Mouse (Mus musculus) erythroblast, adult 5-6 weeks (primary cell): ENCODE measurements around the gene Olfr113. TPM values are rescaled to one million over a fixed set of nuclear protein-coding genes. Genes with fewer than 3 reads are reported as not detected.
"Not testable (repeated sequence)": the region's sequence is repeated elsewhere in the genome, so short reads cannot be mapped to it uniquely, and the experiment has no call there.

Experiments
- ATAC-seq: replicated peaks from 2 replicates; pipeline ENCODE4 v1.8.0; 2016; ENCODE audit warnings: moderate number of reproducible peaks, mild to moderate bottlenecking, moderate TSS enrichment, inconsistent platforms; ENCODE audit not compliant: poor library complexity, low FRiP score, severe bottlenecking
- total RNA-seq, 2 experiments: library from RNA; stranded (forward) in 1 of 2; stranded (reverse) in 1 of 2; fragments of 150-400 nt in 1 of 2; fragments of 200-764, 138-1000 nt in 1 of 2; gene quantifications; 2 replicates each; pipeline versions ENCODE4 v1.2.3 to v1.2.4; 2015 to 2017; ENCODE audit warnings: low replicate concordance in 2 of 2

The Olfr113 gene
- not detected in 2 replicates for total RNA-seq (2015; ENCODE audit: low replicate concordance)
- total RNA-seq (2017; ENCODE audit: low replicate concordance), result not detected in 2 replicates

DNA sequence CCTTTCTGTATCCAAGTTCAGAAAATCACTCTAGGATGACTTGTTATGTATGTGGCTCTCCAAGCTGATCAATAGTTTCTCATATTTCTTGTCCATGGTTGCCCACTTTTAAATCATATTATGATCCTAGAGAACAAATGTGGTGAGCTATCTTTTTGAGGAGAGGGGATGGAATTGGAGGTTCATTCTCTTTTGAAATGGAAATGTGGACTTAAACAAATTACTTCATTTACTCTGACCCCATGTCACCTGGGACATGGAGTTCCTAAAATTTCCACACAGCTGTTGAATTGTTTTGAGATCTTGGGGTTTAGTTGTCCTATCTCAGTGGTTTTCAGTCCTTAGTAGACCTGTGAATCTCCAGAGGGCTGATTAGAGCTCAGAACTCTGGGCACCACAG, at the start of gene Olfr113:
Gene Olfr113 (minus strand): TSS at position 101 of the 400 bp plus-strand sequence.
- ATAC-seq, result no peak

DNA sequence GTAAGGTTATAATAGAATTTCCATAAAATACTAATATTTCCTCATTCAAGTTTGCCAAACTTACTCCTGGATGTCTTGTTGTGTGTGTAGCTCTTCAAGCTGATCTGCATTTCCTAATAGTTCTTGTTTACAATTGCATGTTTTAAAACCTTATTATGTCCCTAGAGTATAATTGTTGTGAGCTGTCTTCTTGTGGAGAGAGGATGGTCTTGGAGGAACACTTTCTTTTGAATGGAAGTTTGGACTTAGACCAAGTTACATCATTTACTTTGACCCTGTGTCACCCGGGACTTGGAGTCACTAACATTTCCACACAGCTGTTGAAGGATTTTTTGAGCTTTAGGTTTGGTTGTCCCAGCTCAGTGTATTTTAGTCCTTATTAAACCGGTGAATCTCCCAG, 49.5 kb upstream of the Olfr113 start, which contains the start of the genes Olfr115 and Olfr116:
Gene Olfr115 (minus strand): TSS at position 101 of the 400 bp plus-strand sequence.
Gene Olfr116 (minus strand): TSS at position 191 of the 400 bp plus-strand sequence.
- ATAC-seq, result no peak

DNA sequence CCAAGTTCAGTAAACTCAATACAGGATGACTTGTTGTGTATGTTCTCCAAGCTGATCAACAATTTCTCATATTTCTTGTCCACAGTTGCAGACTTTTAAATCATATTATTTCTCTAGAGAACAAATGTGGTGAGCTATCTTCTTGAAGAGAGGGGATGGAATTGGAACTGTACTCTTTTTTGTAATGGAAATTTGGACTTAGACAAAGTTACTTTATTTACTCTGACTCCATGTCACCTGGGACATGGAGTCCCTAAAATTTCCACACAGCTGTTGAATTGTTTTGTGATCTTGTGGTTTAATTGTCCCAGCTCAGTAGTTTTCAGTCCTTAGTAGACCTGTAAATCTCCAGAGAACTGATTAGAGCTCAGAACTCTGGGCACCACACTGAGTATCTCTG, 15.2 kb upstream of the Olfr113 start, which contains the start of gene Olfr114:
Gene Olfr114 (minus strand): TSS at position 101 of the 400 bp plus-strand sequence.
- ATAC-seq, result no peak

DNA sequence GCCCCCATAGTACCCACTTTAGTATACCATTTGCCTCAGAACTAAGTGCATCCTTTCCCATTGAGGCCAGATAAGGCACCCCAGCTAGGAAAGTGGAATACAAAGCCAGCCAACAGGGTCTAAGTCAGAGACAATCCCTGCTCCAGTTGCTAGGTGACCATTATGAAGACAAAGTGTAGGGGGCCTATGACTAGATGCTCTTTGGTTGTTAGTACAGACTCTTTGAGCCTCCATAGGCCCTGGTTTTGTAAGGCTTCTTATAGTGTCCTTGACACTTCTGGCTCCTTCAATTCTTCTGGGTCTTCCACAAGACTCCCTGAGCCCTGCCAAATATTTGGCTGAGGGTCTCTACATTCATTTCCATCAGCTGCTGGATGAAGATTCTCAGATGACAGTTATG, 8.1 kb downstream of the Olfr113 start, which contains the start of gene Olfr112:
Gene Olfr112 (minus strand): TSS at position 101 of the 400 bp plus-strand sequence.
- no peak for ATAC-seq

DNA sequence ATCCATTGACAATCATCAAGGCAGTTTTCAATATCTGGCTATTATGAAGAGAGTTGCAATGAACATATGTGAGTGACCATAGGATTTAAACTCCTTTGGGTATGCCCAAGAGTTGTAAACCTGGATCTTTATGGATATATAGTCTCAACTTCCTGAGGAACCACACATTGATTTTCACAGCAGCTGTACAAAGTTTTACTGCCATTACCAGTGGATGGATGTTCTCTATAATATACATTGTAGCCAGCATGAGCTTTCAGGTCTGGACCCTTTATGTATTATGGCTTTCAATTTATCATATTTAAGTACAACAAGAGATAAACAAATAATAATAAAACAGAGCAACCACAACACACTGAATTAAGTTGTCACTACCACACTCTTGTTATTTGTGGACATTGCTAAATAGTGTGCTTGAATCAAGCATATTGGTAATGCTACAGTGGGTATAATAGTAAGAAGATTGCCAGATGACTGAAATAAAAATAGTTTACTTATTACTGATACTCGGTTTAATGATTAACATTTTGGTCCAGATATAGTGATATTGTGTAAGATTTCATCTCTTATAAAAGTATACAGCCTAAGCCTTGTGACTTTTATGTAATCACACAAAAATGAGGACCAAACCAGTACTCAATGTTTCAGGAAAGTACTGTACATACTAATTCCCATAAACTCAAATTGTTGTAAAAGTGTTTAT, 18.4 kb downstream of the Olfr113 start:
- no peak for ATAC-seq

DNA sequence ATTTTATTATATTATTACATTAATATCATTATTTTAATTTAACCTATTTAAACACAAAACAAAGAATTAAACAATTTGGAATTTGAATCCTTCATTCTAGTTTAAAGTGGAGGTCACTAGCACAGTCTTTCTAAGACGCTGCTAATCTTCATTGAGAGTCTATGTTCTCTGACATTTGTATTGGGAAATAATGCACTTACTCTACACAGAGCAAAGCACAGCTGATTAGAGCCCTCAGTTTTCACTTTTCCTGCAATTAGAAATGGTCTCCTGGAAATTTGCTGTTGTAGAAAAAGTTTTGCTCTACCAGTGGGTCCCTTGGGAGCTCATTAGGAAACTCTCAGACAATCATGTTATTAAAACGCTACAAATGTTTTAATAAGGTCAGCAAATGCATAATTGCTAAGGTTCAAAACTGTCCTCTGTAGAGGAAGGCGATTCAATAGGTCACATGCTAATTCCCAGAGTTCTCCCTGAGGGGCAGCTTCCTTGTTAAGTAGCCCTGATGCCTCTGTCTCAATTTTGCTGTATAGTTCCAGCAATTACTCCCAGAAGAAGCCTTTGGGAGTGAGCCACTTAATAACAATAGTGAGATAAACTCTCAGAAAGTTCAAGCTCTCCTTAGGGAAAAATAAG, 33.5 kb downstream of the Olfr113 start:
- no peak for ATAC-seq

DNA sequence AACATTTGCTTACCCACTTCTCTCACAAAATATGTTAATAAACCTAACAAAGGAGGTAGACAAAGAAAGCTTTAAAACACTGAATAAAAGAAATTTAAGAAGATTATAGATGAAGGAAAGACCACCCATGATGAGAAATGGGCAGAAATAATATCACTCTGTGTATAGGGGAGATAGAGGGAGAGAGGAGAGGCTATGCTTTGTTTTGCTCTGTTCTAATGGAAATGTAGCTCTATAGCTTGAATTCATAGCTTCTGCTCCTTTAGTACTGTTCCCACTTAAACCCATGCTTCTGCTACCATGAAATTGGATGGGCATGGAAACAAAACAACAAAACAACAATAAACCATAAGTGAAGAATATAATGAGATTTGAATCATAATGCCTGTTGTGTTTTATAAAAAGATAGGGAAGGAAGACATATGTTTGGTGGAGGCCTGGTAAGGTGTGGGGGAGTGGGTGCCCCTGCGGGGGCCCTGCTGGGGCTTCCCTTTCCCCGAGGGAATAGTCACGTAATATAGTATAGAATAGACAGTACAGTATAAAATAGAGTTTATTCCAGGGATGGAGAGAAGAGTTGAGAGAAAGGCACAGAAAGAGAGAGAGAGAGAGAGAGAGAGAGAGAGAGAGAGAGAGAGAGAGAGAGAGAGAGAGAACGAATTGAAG, 35.9 kb downstream of the Olfr113 start:
- ATAC-seq, result no peak

DNA sequence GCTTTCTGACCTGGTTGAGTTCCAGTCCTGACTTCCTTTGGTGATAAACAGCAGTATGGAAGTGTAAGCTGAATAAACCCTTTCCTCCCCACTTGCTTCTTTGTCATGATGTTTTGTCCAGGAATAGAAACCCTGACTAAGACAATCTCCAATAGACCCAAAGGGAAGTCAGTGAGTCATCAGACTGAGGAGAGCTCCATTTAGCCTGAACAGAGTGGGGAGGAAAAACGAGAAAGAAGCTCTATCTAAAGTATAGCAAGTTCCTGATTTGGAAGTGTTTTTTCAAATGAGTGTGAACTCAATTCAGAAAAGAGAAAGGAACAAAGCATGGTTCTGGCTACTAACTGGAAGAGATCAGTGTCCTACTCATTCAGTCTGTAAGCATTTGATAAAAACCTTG, 39.0 kb downstream of the Olfr113 start:
- not testable (repeated sequence) for ATAC-seq

DNA sequence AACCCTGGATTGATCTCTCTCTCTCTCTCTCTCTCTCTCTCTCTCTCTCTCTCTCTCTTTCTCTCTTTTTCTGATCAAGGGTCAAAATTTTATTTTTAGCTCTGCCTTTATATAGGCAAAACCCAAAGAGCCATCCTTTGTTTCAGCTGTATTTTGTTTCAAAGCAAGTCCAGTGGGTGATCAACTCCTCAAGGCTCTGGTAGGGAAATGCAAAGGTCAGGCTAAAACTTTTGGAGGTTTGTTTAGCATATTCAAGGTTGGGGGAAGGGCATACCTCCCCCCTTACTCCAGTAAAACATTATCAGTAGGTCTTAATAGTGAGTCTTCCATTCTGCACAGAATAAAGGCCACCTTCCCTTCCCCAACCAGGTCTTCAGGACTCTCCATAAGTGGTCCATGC, 42.3 kb downstream of the Olfr113 start:
- ATAC-seq, result no peak

DNA sequence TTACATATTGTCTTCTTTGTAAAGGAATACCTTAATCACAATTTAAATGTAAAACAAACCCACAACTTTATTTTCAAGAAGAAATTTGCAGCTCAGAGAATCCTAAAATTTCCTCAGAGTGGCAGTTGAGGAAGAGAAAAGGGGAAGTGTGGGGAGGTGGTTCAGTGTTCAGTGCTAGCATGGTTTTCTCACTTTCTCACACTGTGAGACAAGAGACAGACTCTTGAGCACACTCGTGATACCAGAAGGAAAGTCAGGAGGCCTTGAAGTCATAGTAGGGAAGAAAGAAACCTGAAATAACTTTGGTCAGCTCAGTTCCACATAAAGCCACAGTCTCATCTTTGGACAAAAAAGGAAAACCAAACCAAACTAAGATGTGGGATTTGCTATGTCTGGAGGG, 52.0 kb downstream of the Olfr113 start:
- ATAC-seq, result not testable (repeated sequence)

DNA sequence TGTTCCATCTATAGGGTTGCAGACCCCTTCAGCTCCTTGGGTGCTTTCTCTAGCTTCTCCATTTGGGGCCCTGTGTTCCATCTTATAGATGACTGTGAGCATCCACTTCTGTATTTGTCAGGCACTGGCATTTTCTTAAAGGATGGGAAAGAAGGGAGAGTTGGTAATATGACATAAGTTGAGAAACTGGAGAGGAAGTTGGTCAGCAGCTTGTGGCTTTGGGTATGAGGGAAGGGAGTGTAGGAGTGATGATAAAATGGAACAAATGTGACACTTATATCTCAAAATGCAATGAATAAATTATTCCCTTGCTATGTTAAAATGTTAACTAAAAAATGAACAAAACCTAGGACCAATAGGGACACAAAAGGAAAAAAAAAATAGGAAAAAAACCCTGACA, 52.9 kb downstream of the Olfr113 start:
- not testable (repeated sequence) for ATAC-seq

Other genes with a start within 250 kb of the Olfr113 start
- gene Olfr103, start 238.0 kb downstream of the Olfr113 start, total RNA-seq (2015; ENCODE audit: low replicate concordance), result not detected in 2 replicates
- gene Olfr103, start 238.0 kb downstream of the Olfr113 start, total RNA-seq (2017; ENCODE audit: low replicate concordance), result not detected in 2 replicates
- not detected in 2 replicates for gene Olfr104-ps, start 218.1 kb downstream of the Olfr113 start, total RNA-seq (2015; ENCODE audit: low replicate concordance)
- gene Olfr104-ps, start 218.1 kb downstream of the Olfr113 start, total RNA-seq (2017; ENCODE audit: low replicate concordance), result not detected in 2 replicates
- gene Olfr105-ps, start 198.6 kb downstream of the Olfr113 start, total RNA-seq (2015; ENCODE audit: low replicate concordance), result not detected in 2 replicates
- gene Olfr105-ps, start 198.6 kb downstream of the Olfr113 start, total RNA-seq (2017; ENCODE audit: low replicate concordance), result not detected in 2 replicates
- gene Olfr106-ps, start 187.3 kb downstream of the Olfr113 start, total RNA-seq (2015; ENCODE audit: low replicate concordance), result not detected in 2 replicates
- gene Olfr106-ps, start 187.3 kb downstream of the Olfr113 start, total RNA-seq (2017; ENCODE audit: low replicate concordance), result not detected in 2 replicates
- not detected in 2 replicates for gene Olfr107, start 178.4 kb downstream of the Olfr113 start, total RNA-seq (2015; ENCODE audit: low replicate concordance)
- 0.56 TPM in 1 of 2 replicates, not detected in the other for gene Olfr107, start 178.4 kb downstream of the Olfr113 start, total RNA-seq (2017; ENCODE audit: low replicate concordance)
- gene Olfr108, start 132.2 kb downstream of the Olfr113 start, total RNA-seq (2015; ENCODE audit: low replicate concordance), result not detected in 2 replicates
- gene Olfr108, start 132.2 kb downstream of the Olfr113 start, total RNA-seq (2017; ENCODE audit: low replicate concordance), result not detected in 2 replicates
- gene Olfr109, start 118.7 kb downstream of the Olfr113 start, total RNA-seq (2015; ENCODE audit: low replicate concordance), result not detected in 2 replicates
- not detected in 2 replicates for gene Olfr109, start 118.7 kb downstream of the Olfr113 start, total RNA-seq (2017; ENCODE audit: low replicate concordance)
- gene H2-M2, start 94.1 kb downstream of the Olfr113 start, total RNA-seq (2015; ENCODE audit: low replicate concordance), result not detected in 2 replicates
- 0.34 TPM in 1 of 2 replicates, not detected in the other for gene H2-M2, start 94.1 kb downstream of the Olfr113 start, total RNA-seq (2017; ENCODE audit: low replicate concordance)
- gene Olfr110, start 85.2 kb downstream of the Olfr113 start, total RNA-seq (2015; ENCODE audit: low replicate concordance), result not detected in 2 replicates
- not detected in 2 replicates for gene Olfr110, start 85.2 kb downstream of the Olfr113 start, total RNA-seq (2017; ENCODE audit: low replicate concordance)
- not detected in 2 replicates for gene Olfr111, start 69.6 kb downstream of the Olfr113 start, total RNA-seq (2015; ENCODE audit: low replicate concordance)
- not detected in 2 replicates for gene Olfr111, start 69.6 kb downstream of the Olfr113 start, total RNA-seq (2017; ENCODE audit: low replicate concordance)
- gene Olfr112, start 8.2 kb downstream of the Olfr113 start, total RNA-seq (2015; ENCODE audit: low replicate concordance), result not detected in 2 replicates
- gene Olfr112, start 8.2 kb downstream of the Olfr113 start, total RNA-seq (2017; ENCODE audit: low replicate concordance), result 0.09 TPM in 1 of 2 replicates, not detected in the other
- not detected in 2 replicates for gene Olfr114, start 15.1 kb upstream of the Olfr113 start, total RNA-seq (2015; ENCODE audit: low replicate concordance)
- not detected in 2 replicates for gene Olfr114, start 15.1 kb upstream of the Olfr113 start, total RNA-seq (2017; ENCODE audit: low replicate concordance)
- not detected in 2 replicates for gene Olfr115, start 49.4 kb upstream of the Olfr113 start, total RNA-seq (2015; ENCODE audit: low replicate concordance)
- not detected in 2 replicates for gene Olfr115, start 49.4 kb upstream of the Olfr113 start, total RNA-seq (2017; ENCODE audit: low replicate concordance)
- gene Olfr116, start 49.5 kb upstream of the Olfr113 start, total RNA-seq (2015; ENCODE audit: low replicate concordance), result not detected in 2 replicates
- not detected in 2 replicates for gene Olfr116, start 49.5 kb upstream of the Olfr113 start, total RNA-seq (2017; ENCODE audit: low replicate concordance)
- not detected in 2 replicates for gene Olfr117, start 86.1 kb upstream of the Olfr113 start, total RNA-seq (2015; ENCODE audit: low replicate concordance)
- not detected in 2 replicates for gene Olfr117, start 86.1 kb upstream of the Olfr113 start, total RNA-seq (2017; ENCODE audit: low replicate concordance)
- gene Olfr118, start 89.3 kb upstream of the Olfr113 start, total RNA-seq (2015; ENCODE audit: low replicate concordance), result not detected in 2 replicates
- not detected in 2 replicates for gene Olfr118, start 89.3 kb upstream of the Olfr113 start, total RNA-seq (2017; ENCODE audit: low replicate concordance)
- gene Olfr119, start 118.9 kb upstream of the Olfr113 start, total RNA-seq (2015; ENCODE audit: low replicate concordance), result not detected in 2 replicates
- gene Olfr119, start 118.9 kb upstream of the Olfr113 start, total RNA-seq (2017; ENCODE audit: low replicate concordance), result not detected in 2 replicates
- not detected in 2 replicates for gene Olfr120, start 144.1 kb upstream of the Olfr113 start, total RNA-seq (2015; ENCODE audit: low replicate concordance)
- gene Olfr120, start 144.1 kb upstream of the Olfr113 start, total RNA-seq (2017; ENCODE audit: low replicate concordance), result not detected in 2 replicates
- gene Olfr121, start 171.2 kb upstream of the Olfr113 start, total RNA-seq (2015; ENCODE audit: low replicate concordance), result not detected in 2 replicates
- gene Olfr121, start 171.2 kb upstream of the Olfr113 start, total RNA-seq (2017; ENCODE audit: low replicate concordance), result not detected in 2 replicates
- gene Olfr122, start 190.9 kb upstream of the Olfr113 start, total RNA-seq (2015; ENCODE audit: low replicate concordance), result not detected in 2 replicates
- gene Olfr122, start 190.9 kb upstream of the Olfr113 start, total RNA-seq (2017; ENCODE audit: low replicate concordance), result not detected in 2 replicates
- gene Olfr123, start 215.9 kb upstream of the Olfr113 start, total RNA-seq (2015; ENCODE audit: low replicate concordance), result not detected in 2 replicates
- not detected in 2 replicates for gene Olfr123, start 215.9 kb upstream of the Olfr113 start, total RNA-seq (2017; ENCODE audit: low replicate concordance)
- gene Olfr124, start 222.2 kb upstream of the Olfr113 start, total RNA-seq (2015; ENCODE audit: low replicate concordance), result not detected in 2 replicates
- not detected in 2 replicates for gene Olfr124, start 222.2 kb upstream of the Olfr113 start, total RNA-seq (2017; ENCODE audit: low replicate concordance)